Mouse (Mus musculus) limb, embryonic 14.5 days (tissue): ENCODE results near the gene Ikzf1. TPM values are rescaled to one million over a fixed set of nuclear protein-coding genes. Genes with fewer than 3 reads are reported as not detected.
A peak's percentile ranks its signal among the peaks of the same experiment; 100 is the strongest.

Experiments used
- ATAC-seq: fragments of 200-750 bp; cut with Nextera tagmentation; 2 replicates; pipeline ENCODE4 v1.8.0; 2017; ENCODE audit warnings: low read depth, moderate number of reproducible peaks, moderate TSS enrichment; ENCODE audit not compliant: low FRiP score
- DNase-seq: peaks from one replicate; pipeline ENCODE4 v3.0.0-alpha.2; 2015; ENCODE audit warnings: low spot score
- H3K27ac ChIP-seq: fragments of 300-500 bp; sonication (generic); replicated peaks from 2 replicates; pipeline ENCODE4 v1.5.1; 2014; ENCODE audit warnings: low read depth, mild to moderate bottlenecking, low read length, moderate library complexity, mixed read lengths
- H3K27me3 ChIP-seq: fragments of 300-500 bp; sonication (generic); 2 replicates; pipeline ENCODE4 v1.6.1; 2014; ENCODE audit warnings: low read length, mixed read lengths; ENCODE audit not compliant: control insufficient read depth, insufficient read depth
- H3K36me3 ChIP-seq: fragments of 300-500 bp; sonication (generic); 2 replicates; pipeline ENCODE4 v1.6.1; 2014; ENCODE audit warnings: mild to moderate bottlenecking, low read length, moderate library complexity, mixed read lengths; ENCODE audit not compliant: control insufficient read depth, insufficient read depth
- H3K4me1 ChIP-seq: fragments of 300-500 bp; sonication (generic); 2 replicates; pipeline ENCODE4 v1.6.1; 2014; ENCODE audit warnings: antibody characterized with exemption, low read length, mixed read lengths; ENCODE audit not compliant: control insufficient read depth, insufficient read depth
- H3K4me2 ChIP-seq: fragments of 300-500 bp; sonication (generic); replicated peaks from 2 replicates; pipeline ENCODE4 v1.6.1; 2014; ENCODE audit warnings: low read depth, mild to moderate bottlenecking, low read length, moderate library complexity; ENCODE audit not compliant: severe bottlenecking
- H3K4me3 ChIP-seq: fragments of 300-500 bp; sonication (generic); replicated peaks from 2 replicates; pipeline ENCODE4 v1.5.1; 2014; ENCODE audit warnings: low read length
- H3K9ac ChIP-seq: fragments of 300-500 bp; sonication (generic); 2 replicates; pipeline ENCODE4 v1.6.1; 2014; ENCODE audit warnings: mild to moderate bottlenecking, low read depth, low read length, moderate library complexity; ENCODE audit not compliant: severe bottlenecking
- H3K9me3 ChIP-seq: fragments of 300-500 bp; sonication (generic); 2 replicates; pipeline ENCODE4 v1.6.1; 2016; ENCODE audit warnings: low read length; ENCODE audit not compliant: control insufficient read depth
- POLR2A ChIP-seq: fragments of 200-500 bp; IDR thresholded peaks from 2 replicates; pipeline ENCODE4 v1.8.0; 2012; ENCODE audit warnings: inconsistent platforms, mild to moderate bottlenecking, moderate library complexity, borderline replicate concordance; ENCODE audit not compliant: insufficient read depth, insufficient read length; ENCODE audit errors: extremely low read depth
- WGBS: fragments of 180-500 bp; shearing (Covaris S2); extraction: QIAGEN DNeasy Blood & Tissue Kit; methylation state at CpG from one replicate; pipeline ENCODE4 v1.1.7; 2014; 5-methylcytosine and 5-hydroxymethylcytosine counted together
- polyA plus RNA-seq, 2 experiments: library from polyadenylated mRNA; depleted of rRNA in 1 of 2; stranded (reverse) in 1 of 2; unstranded in 1 of 2; fragments of >200 nt; fragmentation: Nextera tagmentation in 1 of 2; extraction: Ambion mirVana in 1 of 2; gene quantifications; 2 replicates each; pipeline versions ENCODE4 v1.2.1 to v1.2.3; 2012 to 2014

Gene Ikzf1
- polyA plus RNA-seq, 2 experiments = 3.5 to 5.0 TPM

- H3K36me3 ChIP-seq = no peaks in the 10 kb centered on the region
- H3K4me2 ChIP-seq = peak overlapping the region; percentile 98
- H3K9ac ChIP-seq = no peak overlapping the region
- peak overlapping the region; percentile 56 for H3K4me3 ChIP-seq
- DNase-seq (no peak), ATAC-seq (no peak)
- H3K4me1 ChIP-seq = 0 out of 2 replicates have a peak, but pooled peaks cover 6% of the 10 kb centered on the region
- no peak for TF ChIP-seq POLR2A
- no peak overlapping the region for H3K27ac ChIP-seq
- H3K9me3 ChIP-seq = no peaks in the 10 kb centered on the region
- 18% methylated on average over 16 of the region's 16 CpGs for WGBS
- peaks cover 50% of the 10 kb centered on the region for H3K27me3 ChIP-seq
Observed at GRCm38 (mm10) chr11:11686569-11687051, 1.8 kb downstream of the Ikzf1 start.

GRCm38 (mm10) chr11:11687551-11688185, 2.9 kb downstream of the Ikzf1 start:
- Histone ChIP-seq H3K36me3 (no peaks in the 10 kb centered on the region), H3K9me3 (no peaks in the 10 kb centered on the region), H3K27me3 (peaks cover 50% of the 10 kb centered on the region), H3K4me1 (0 out of 2 replicates have a peak, but pooled peaks cover 6% of the 10 kb centered on the region), H3K27ac (no peak overlapping the region), H3K4me2 (no peak overlapping the region), H3K9ac (no peak overlapping the region), H3K4me3 (no peak overlapping the region)
- 94% methylated on average over 8 of the region's 8 CpGs for WGBS
- ATAC-seq (no peak), DNase-seq (no peak)
- TF ChIP-seq POLR2A = no peak

- DNase-seq (no peak), ATAC-seq (no peak)
- Histone ChIP-seq H3K9ac (no peak overlapping the region), H3K27me3 (peaks cover 46% of the 10 kb centered on the region), H3K4me1 (0 out of 2 replicates have a peak, but pooled peaks cover 6% of the 10 kb centered on the region), H3K4me2 (no peak overlapping the region), H3K9me3 (no peaks in the 10 kb centered on the region), H3K27ac (no peak overlapping the region), H3K36me3 (no peaks in the 10 kb centered on the region), H3K4me3 (no peak overlapping the region)
- WGBS = 72% methylated on average over 6 of the region's 6 CpGs
- TF ChIP-seq POLR2A = no peak
Observed at GRCm38 (mm10) chr11:11688766-11689330, 4.0 kb downstream of the Ikzf1 start.

- Histone ChIP-seq H3K4me1 (0 out of 2 replicates have a peak, but pooled peaks cover 6% of the 10 kb centered on the region), H3K4me2 (no peak overlapping the region), H3K27me3 (peaks cover 38% of the 10 kb centered on the region), H3K27ac (no peak overlapping the region), H3K4me3 (no peak overlapping the region), H3K36me3 (no peaks in the 10 kb centered on the region), H3K9ac (no peak overlapping the region), H3K9me3 (no peaks in the 10 kb centered on the region)
- DNase-seq = no peak
- TF ChIP-seq POLR2A = no peak
- no peak for ATAC-seq
Observed at GRCm38 (mm10) chr11:11689701-11690058, 4.9 kb downstream of the Ikzf1 start.

- DNase-seq = no peak
- Histone ChIP-seq H3K27ac (no peak overlapping the region), H3K4me2 (no peak overlapping the region), H3K36me3 (no peaks in the 10 kb centered on the region), H3K27me3 (peaks cover 32% of the 10 kb centered on the region), H3K9ac (no peak overlapping the region), H3K9me3 (no peaks in the 10 kb centered on the region), H3K4me3 (no peak overlapping the region), H3K4me1 (0 out of 2 replicates have a peak, but pooled peaks cover 4% of the 10 kb centered on the region)
- TF ChIP-seq POLR2A = no peak
- WGBS = 69% methylated on average over 11 of the region's 11 CpGs
- no peak for ATAC-seq
Observed at GRCm38 (mm10) chr11:11690059-11690844, 5.4 kb downstream of the Ikzf1 start.
